Mouse (Mus musculus) liver, postnatal 0 days (tissue): ENCODE measurements at regions not wholly inside any gene's neighbourhood (a gene's known extent, or its start where the extent isn't known, plus 50 kb on each side); places are given as distances from the start of the nearest gene placed in this dataset.

Source experiments
- ATAC-seq: fragments of 200-750 bp; cut with Nextera tagmentation; 2 replicates; pipeline ENCODE4 v1.8.0; 2017; ENCODE audit warnings: mild to moderate bottlenecking, moderate library complexity
- DNase-seq: peaks from one replicate; pipeline ENCODE4 v3.0.0-alpha.2; 2016
- H3K27ac ChIP-seq: fragments of 300-500 bp; sonication (generic); 2 replicates; pipeline ENCODE4 v1.5.1; 2014; ENCODE audit warnings: antibody characterized with exemption, moderate library complexity, mild to moderate bottlenecking, low read depth
- H3K27me3 ChIP-seq: fragments of 300-500 bp; sonication (generic); 2 replicates; pipeline ENCODE4 v1.6.1; 2014; ENCODE audit warnings: low read length, control low read depth, mixed read lengths; ENCODE audit not compliant: insufficient read depth
- H3K36me3 ChIP-seq: fragments of 300-500 bp; sonication (generic); replicated peaks from 2 replicates; pipeline ENCODE4 v1.6.1; 2014; ENCODE audit warnings: mild to moderate bottlenecking, control low read depth, low read length, moderate library complexity, mixed read lengths; ENCODE audit not compliant: insufficient read depth
- H3K4me1 ChIP-seq: fragments of 300-500 bp; sonication (generic); 2 replicates; pipeline ENCODE4 v1.6.1; 2014; ENCODE audit warnings: antibody characterized with exemption, mild to moderate bottlenecking, control low read depth; ENCODE audit not compliant: insufficient read depth
- H3K4me2 ChIP-seq: fragments of 300-500 bp; sonication (generic); 2 replicates; pipeline ENCODE4 v1.6.1; 2014; ENCODE audit warnings: low read depth, mild to moderate bottlenecking, low read length, moderate library complexity, mixed read lengths
- H3K4me3 ChIP-seq: fragments of 300-500 bp; sonication (generic); 2 replicates; pipeline ENCODE4 v1.5.1; 2014; ENCODE audit warnings: low read depth, low read length
- H3K9ac ChIP-seq: fragments of 300-500 bp; sonication (generic); replicated peaks from 2 replicates; pipeline ENCODE4 v1.6.1; 2014; ENCODE audit warnings: mild to moderate bottlenecking, moderate library complexity
- H3K9me3 ChIP-seq: fragments of 300-500 bp; sonication (generic); 2 replicates; pipeline ENCODE4 v1.6.1; 2016; ENCODE audit warnings: mild to moderate bottlenecking, control low read depth, low read length, mixed read lengths
- CTCF ChIP-seq: sonication (generic); IDR thresholded peaks from 2 replicates; pipeline ENCODE4 v1.5.1; 2016; ENCODE audit warnings: antibody characterized with exemption, low read depth
- EP300 ChIP-seq: IDR thresholded peaks from 2 replicates; pipeline ENCODE4 v1.6.1; 2016; ENCODE audit warnings: antibody characterized with exemption, low read depth, mild to moderate bottlenecking
- WGBS: fragments of 180-500 bp; shearing (Covaris S2); extraction: QIAGEN DNeasy Blood & Tissue Kit; methylation state at CpG from one replicate; pipeline ENCODE4 v1.1.7; 2014; ENCODE audit not compliant: insufficient replicate concordance; 5-methylcytosine and 5-hydroxymethylcytosine counted together

DNA sequence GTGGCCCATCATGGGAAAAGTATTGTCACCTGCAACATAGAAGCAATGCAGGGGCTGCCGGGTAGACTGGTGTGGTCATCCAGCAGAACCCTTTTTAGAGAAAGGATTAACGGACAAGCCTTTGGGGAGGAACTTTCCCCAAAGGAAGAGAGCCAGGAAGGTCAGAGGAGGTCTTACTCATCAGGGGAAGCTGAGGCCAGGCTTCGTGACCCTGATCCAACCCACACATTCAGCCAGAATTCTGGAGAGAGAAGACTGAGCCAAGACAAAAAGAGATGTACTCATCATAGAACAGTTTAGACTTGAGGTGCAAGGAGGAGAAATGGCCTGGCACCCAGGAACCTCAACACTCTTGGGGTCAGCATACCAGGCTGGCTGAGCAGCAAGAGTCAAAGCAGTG, 67.9 kb upstream of the Sh3bp4 start:
- Histone ChIP-seq H3K27ac (no peak overlapping the region), H3K9ac (no peak overlapping the region), H3K4me2 (no peak overlapping the region), H3K4me3 (no peak overlapping the region), H3K4me1 (no peaks in the 10 kb centered on the region), H3K9me3 (no peaks in the 10 kb centered on the region), H3K27me3 (no peaks in the 10 kb centered on the region), H3K36me3 (no peaks in the 10 kb centered on the region)
- ATAC-seq (no peak), DNase-seq (no peak)
- WGBS: 61% methylated on average over 3 of the region's 3 CpGs
- TF ChIP-seq EP300: no peak
- TF ChIP-seq CTCF: no peak

DNA sequence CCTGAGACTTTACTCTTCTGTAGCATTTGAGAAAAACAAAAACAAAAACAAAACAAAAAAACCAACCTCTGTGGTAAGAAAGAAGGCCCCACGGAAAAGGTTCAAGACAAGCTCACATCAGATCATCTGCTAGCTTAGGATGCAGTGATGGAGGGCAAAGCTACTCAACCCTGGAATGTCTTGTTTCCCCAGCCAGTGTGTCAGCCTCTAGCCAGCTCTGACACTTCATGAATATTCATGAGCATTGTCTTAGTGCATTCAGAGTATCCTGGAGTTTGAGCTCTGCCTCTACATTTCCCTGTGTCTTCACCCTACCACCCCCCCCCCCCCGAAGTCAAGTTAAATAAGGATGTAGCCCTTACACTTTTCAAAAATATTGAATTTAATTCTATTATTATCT, 66.5 kb upstream of the Sh3bp4 start:
- H3K4me2 ChIP-seq: no peak overlapping the region
- WGBS: 78% methylated on average over 2 of the region's 2 CpGs
- no peak overlapping the region for H3K4me3 ChIP-seq
- no peaks in the 10 kb centered on the region for H3K9me3 ChIP-seq
- H3K27me3 ChIP-seq: no peaks in the 10 kb centered on the region
- ATAC-seq (no peak), DNase-seq (no peak)
- no peak overlapping the region for H3K27ac ChIP-seq
- no peak for TF ChIP-seq EP300
- TF ChIP-seq CTCF: no peak
- H3K36me3 ChIP-seq: no peaks in the 10 kb centered on the region
- no peaks in the 10 kb centered on the region for H3K4me1 ChIP-seq
- H3K9ac ChIP-seq: no peak overlapping the region

DNA sequence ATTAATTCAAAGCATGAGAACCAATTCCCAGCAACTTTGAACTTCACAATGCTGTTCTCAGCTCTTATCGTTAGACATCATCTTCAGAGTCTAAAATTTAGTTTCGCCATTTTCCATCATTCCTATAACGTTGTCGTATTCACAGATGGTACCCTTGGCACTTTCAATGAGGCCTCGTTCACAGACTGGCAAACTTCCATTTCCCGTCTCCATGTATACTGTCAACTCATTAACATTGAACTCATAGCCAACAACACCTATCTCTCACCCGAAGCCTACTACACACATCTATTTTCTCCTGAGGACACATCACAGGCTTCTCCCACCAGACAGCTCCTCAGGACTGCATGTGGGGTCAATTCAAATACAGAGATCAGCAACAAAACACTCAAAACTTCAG, 62.7 kb upstream of the Sh3bp4 start:
- H3K4me1 ChIP-seq: no peaks in the 10 kb centered on the region
- WGBS: 83% methylated on average over 7 of the region's 7 CpGs
- H3K27ac ChIP-seq: no peak overlapping the region

DNA sequence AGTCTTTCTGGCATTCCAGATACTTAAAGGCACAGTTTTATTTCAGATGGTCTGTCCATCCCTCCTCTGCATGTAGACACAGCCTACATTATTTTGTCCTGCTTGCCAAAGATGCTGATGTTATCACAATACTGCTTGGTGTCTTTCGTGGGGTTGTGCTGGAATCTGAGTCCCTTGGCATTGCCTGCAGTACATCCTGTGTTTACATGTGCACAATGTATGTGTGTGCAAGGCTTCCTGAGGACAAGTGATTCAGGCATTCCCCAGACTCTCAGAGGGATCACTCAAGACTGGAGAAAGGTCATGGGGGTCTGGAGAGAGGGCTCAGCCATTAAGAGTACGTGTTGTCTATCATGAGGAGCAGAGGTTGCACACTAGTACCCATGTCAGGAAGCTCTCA, 60.0 kb upstream of the Sh3bp4 start:
- no peak overlapping the region for H3K4me2 ChIP-seq
- no peaks in the 10 kb centered on the region for H3K36me3 ChIP-seq
- no peak overlapping the region for H3K9ac ChIP-seq
- no peaks in the 10 kb centered on the region for H3K4me1 ChIP-seq
- DNase-seq: no peak
- WGBS: 58% methylated on average over 2 of the region's 2 CpGs
- TF ChIP-seq CTCF (no peak), EP300 (no peak)
- no peak overlapping the region for H3K4me3 ChIP-seq
- peaks cover 5% of the 10 kb centered on the region; the same call in 1 of the 2 replicates for H3K9me3 ChIP-seq
- H3K27ac ChIP-seq: no peak overlapping the region
- H3K27me3 ChIP-seq: no peaks in the 10 kb centered on the region
- no peak for ATAC-seq

More for the DNA sequence above, 62.7 kb upstream of the Sh3bp4 start:
- no peak for ATAC-seq
- Histone ChIP-seq H3K4me2 (no peak overlapping the region), H3K9me3 (peaks cover 5% of the 10 kb centered on the region; the same call in 1 of the 2 replicates), H3K36me3 (no peaks in the 10 kb centered on the region), H3K4me3 (no peak overlapping the region), H3K27me3 (no peaks in the 10 kb centered on the region), H3K9ac (no peak overlapping the region)
- no peak for DNase-seq
- TF ChIP-seq CTCF (no peak), EP300 (no peak)

DNA sequence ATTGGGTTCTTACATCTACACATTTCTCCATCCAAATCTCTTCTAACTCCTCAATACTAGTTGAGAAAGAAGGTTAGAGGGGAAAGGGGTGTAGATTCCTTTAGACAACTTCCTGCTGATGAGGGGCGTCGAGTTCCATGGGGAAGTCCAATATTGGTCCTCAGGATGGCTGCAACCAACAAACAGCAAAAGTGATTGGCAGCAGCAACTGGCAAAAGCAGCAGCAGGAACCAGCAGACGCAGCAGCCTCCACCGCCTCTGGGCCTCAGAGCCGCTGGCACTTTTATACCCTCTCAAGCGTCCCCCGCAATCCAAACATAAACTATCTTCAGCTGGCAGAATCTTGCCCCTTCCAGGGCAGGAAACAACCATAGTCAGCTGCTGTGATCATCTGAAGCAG, 58.8 kb upstream of the Sh3bp4 start:
- Histone ChIP-seq H3K9ac (no peak overlapping the region), H3K4me2 (no peak overlapping the region), H3K27ac (no peak overlapping the region), H3K4me1 (no peaks in the 10 kb centered on the region), H3K36me3 (no peaks in the 10 kb centered on the region), H3K9me3 (peaks cover 5% of the 10 kb centered on the region; the same call in 1 of the 2 replicates), H3K4me3 (no peak overlapping the region), H3K27me3 (no peaks in the 10 kb centered on the region)
- ATAC-seq (no peak), DNase-seq (no peak)
- 75% methylated on average over 7 of the region's 7 CpGs for WGBS
- no peak for TF ChIP-seq CTCF
- no peak for TF ChIP-seq EP300

DNA sequence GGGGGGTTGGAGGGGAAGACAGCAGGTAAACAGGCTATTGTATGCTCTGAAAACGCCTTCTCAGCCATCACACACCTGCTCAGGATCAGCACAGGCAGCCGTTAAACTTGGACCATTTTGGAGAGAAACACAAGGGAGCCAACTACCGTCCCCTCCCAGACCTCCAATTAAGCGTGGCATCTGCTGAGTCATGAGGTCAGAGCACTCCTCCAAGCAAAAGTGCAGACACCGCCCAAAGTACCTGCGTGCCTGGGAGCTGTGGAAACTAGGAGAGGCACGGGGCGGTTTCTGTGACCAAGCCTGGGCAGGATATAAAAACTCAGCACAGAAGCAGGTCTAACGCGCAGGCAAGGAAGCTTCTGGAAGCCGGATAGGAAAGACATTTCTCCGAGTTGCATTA, 54.8 kb upstream of the Sh3bp4 start:
- Histone ChIP-seq H3K36me3 (no peaks in the 10 kb centered on the region), H3K4me1 (no peaks in the 10 kb centered on the region), H3K4me2 (peak overlapping the region; percentile 38; the same call in 1 of the 2 replicates), H3K27ac (no peak overlapping the region), H3K4me3 (no peak overlapping the region), H3K9me3 (no peaks in the 10 kb centered on the region), H3K9ac (no peak overlapping the region), H3K27me3 (no peaks in the 10 kb centered on the region)
- DNase-seq (no peak), ATAC-seq (no peak)
- WGBS: 33% methylated on average over 12 of the region's 12 CpGs
- TF ChIP-seq EP300 (no peak), CTCF (no peak)

DNA sequence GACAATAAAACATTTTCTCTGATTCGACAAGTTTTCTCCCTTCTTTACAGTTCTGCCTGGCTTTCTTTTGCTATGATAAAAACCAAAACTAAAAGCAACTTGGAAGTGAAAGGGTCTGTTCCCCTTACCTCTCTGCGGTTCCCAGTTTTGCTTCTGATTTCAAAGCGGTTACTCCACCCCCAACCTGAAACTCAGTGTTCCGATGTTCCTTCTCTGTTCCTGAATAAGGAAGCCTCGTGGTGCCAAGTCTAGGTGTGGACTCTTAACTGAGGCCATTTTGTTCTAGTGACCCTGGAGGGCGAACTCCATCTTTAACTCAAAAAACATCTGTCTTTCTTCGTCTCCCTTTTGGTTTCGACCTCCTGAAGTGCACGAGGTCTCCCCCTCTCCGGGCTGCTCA, 54.4 kb upstream of the Sh3bp4 start:
- H3K27me3 ChIP-seq: no peaks in the 10 kb centered on the region
- no peaks in the 10 kb centered on the region for H3K4me1 ChIP-seq
- ATAC-seq: no peak
- H3K36me3 ChIP-seq: no peaks in the 10 kb centered on the region
- H3K9ac ChIP-seq: no peak overlapping the region
- DNase-seq: no peak
- WGBS: 52% methylated on average over 10 of the region's 10 CpGs
- TF ChIP-seq CTCF (no peak), EP300 (no peak)
- no peaks in the 10 kb centered on the region for H3K9me3 ChIP-seq
- peak overlapping the region; percentile 38; the same call in 1 of the 2 replicates for H3K4me2 ChIP-seq
- no peak overlapping the region for H3K27ac ChIP-seq
- no peak overlapping the region for H3K4me3 ChIP-seq
